Mouse (Mus musculus): ENCODE data around the gene Lrfn5. TPM values are rescaled to one million over a fixed set of nuclear protein-coding genes. Genes with fewer than 3 reads are reported as not detected.

The Lrfn5 gene
- polyA plus RNA-seq, 1 experiment from 2014 or later: 84.0 TPM

- no peak for ATAC-seq (ENCODE audit: low FRiP score)
- Histone ChIP-seq H3K36me3 (no peaks in the 10 kb centered on the region), H3K9ac (replicated peaks) (no peak overlapping the region), H3K27me3 (replicated peaks) (no peaks in the 10 kb centered on the region), H3K4me2 (no peak overlapping the region), H3K4me1 (no peaks in the 10 kb centered on the region), H3K4me3 (replicated peaks) (no peak overlapping the region), H3K27ac (replicated peaks) (no peak overlapping the region), H3K9me3 (replicated peaks) (no peaks in the 10 kb centered on the region)
- 86% methylated on average over 5 of the region's 5 CpGs for WGBS
These were observed 131.4 kb downstream of the Lrfn5 start for GRCm38 (mm10) chr12:61654380-61654779.

DNA sequence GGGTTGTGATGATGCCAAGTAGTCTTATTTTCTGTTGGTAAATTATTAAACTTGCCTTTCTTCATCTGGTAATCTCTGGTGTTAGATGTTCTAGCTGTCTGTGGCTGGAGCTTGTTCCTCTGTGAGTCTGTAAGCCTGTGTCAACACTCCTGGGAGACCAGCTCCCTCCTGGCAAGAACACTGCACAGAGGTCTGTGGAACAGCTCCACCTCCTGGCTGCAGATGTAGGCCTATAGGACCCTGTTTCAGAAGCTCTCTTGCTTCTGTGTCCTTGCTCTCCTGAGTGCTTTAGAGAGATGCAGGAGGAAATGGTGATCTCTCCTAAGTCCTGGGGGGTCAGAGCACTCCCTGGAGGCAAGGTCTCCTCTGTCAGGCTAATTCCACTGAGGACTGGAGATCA, 200.2 kb downstream of the Lrfn5 start:
- H3K4me3 ChIP-seq (replicated peaks): no peak overlapping the region
- no peak overlapping the region for H3K4me2 ChIP-seq
- no peaks in the 10 kb centered on the region for H3K27me3 ChIP-seq (replicated peaks)
- H3K4me1 ChIP-seq: no peaks in the 10 kb centered on the region
- no peaks in the 10 kb centered on the region for H3K36me3 ChIP-seq
- ATAC-seq (ENCODE audit: low FRiP score): no peak
- H3K9me3 ChIP-seq (replicated peaks): no peaks in the 10 kb centered on the region
- no peak overlapping the region for H3K9ac ChIP-seq (replicated peaks)
- no peak overlapping the region for H3K27ac ChIP-seq (replicated peaks)

DNA sequence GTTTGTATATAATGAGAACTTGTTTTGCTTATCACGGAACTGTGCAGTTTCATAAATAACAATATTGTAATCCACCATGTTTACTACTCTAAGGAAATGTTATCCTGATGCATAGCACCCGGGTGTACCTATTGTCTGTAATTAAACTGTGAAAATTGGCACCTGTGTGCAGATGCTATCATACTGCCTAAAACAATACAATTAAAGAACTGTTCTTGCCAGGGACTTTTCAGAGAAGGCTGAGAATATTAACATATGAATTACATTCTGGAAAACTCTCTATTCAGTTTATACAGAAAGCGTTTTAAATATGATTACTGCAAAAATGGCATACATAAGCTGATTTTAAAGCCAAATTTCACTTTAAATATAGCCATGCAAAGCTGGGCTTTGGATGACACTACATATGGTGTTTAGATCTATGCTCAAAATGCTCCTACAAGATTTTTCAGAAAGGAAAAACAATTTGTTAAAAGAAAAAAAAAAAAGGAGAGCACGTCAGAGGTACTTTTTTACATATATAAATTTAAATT, 284.2 kb downstream of the Lrfn5 start:
- Histone ChIP-seq H3K9ac (replicated peaks) (no peak overlapping the region), H3K27ac (replicated peaks) (no peak overlapping the region), H3K36me3 (no peaks in the 10 kb centered on the region), H3K4me1 (no peaks in the 10 kb centered on the region), H3K9me3 (replicated peaks) (no peaks in the 10 kb centered on the region), H3K4me3 (replicated peaks) (no peak overlapping the region), H3K27me3 (replicated peaks) (no peaks in the 10 kb centered on the region), H3K4me2 (no peak overlapping the region)
- WGBS: 69% methylated on average over 4 of the region's 4 CpGs
- no peak for ATAC-seq (ENCODE audit: low FRiP score)

- H3K4me3 ChIP-seq (replicated peaks): no peak overlapping the region
- no peak overlapping the region for H3K27ac ChIP-seq (replicated peaks)
- no peaks in the 10 kb centered on the region for H3K4me1 ChIP-seq
- 95% methylated on average over 5 of the region's 5 CpGs for WGBS
- no peak overlapping the region for H3K4me2 ChIP-seq
- no peaks in the 10 kb centered on the region for H3K36me3 ChIP-seq
- ATAC-seq (ENCODE audit: low FRiP score): no peak
- no peaks in the 10 kb centered on the region for H3K27me3 ChIP-seq (replicated peaks)
- no peaks in the 10 kb centered on the region for H3K9me3 ChIP-seq (replicated peaks)
- no peak overlapping the region for H3K9ac ChIP-seq (replicated peaks)
These were observed 300.7 kb downstream of the Lrfn5 start for GRCm38 (mm10) chr12:61823601-61824000.

DNA sequence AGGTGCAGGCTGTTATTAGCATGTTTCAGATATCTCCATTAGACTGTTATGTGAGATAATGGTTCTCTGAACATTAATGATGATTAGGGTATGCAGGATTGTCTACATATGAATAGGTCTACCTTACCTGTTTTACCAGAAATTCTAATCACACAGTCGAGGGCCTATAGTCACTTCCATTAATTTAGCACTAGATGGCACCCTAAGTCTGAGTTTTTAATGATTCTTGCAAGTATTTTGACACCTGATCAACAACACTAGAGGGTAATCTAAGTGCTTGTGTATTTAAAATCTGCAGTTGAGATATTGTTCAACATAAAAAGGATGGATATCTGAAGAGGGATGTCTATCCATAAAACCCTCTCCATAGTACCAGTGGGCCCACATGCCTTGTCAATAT, 303.4 kb downstream of the Lrfn5 start:
- 18% methylated on average over 1 of the region's 1 CpGs for WGBS
- Histone ChIP-seq H3K4me2 (no peak overlapping the region), H3K9ac (replicated peaks) (no peak overlapping the region), H3K27me3 (replicated peaks) (no peaks in the 10 kb centered on the region), H3K27ac (replicated peaks) (no peak overlapping the region), H3K36me3 (no peaks in the 10 kb centered on the region), H3K9me3 (replicated peaks) (no peaks in the 10 kb centered on the region), H3K4me1 (no peaks in the 10 kb centered on the region), H3K4me3 (replicated peaks) (no peak overlapping the region)
- ATAC-seq (ENCODE audit: low FRiP score): no peak

DNA sequence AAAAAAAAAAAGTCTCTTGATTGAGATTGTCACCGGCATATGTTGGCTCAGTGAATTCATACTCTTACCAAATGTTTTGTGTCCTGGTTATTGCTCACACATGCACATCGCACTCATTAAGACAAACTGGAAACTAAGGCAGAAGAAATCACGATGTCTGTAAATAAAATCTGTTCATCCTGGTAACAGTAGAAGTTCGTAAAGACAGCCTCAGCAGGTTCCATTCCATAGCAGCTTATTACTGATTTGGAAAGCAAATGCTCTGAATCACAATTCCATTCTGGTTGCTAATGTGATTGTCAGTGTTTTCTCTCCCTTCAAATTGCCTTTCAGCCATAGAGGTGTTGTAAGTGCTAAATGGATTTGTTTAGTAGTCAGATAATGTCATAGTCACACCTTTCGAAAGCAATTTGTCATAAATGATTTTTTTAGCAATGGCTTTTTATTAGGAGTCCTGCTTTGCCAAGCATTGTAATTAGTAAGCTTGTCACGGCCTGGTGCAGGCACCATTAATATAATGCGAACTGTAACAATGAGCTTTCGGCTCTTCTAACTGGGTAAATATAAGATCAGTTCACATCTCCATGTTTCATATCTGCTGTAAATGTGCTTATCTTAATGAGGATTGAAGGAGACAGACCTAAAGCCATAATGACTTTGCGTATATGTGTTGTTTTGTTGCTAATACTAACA, 319.8 kb downstream of the Lrfn5 start:
- H3K4me3 ChIP-seq (replicated peaks): no peak overlapping the region
- H3K36me3 ChIP-seq: no peaks in the 10 kb centered on the region
- no peaks in the 10 kb centered on the region for H3K4me1 ChIP-seq
- no peaks in the 10 kb centered on the region for H3K9me3 ChIP-seq (replicated peaks)
- WGBS: 72% methylated on average over 9 of the region's 9 CpGs
- H3K27me3 ChIP-seq (replicated peaks): no peaks in the 10 kb centered on the region
- H3K4me2 ChIP-seq: no peak overlapping the region
- no peak overlapping the region for H3K27ac ChIP-seq (replicated peaks)
- H3K9ac ChIP-seq (replicated peaks): no peak overlapping the region
- ATAC-seq (ENCODE audit: low FRiP score): no peak

DNA sequence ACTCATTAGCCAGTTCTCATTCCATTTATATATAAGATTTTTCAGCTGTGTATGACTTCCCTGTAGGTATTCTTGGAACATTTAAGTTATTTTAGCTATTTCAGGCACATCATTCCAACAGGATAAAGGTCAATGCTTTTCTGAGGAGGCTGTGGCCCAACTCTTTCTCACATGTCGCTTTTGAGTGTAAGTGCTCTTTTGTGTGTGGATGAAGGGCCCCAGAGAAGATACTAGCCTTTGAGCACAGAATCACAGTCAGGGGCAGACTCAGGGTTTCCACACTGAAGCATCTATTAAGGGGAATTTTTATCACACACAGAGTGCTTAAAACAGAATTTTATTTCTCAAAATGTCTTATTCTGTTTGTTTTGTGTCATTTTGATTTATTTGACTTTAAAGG, 331.2 kb downstream of the Lrfn5 start:
- H3K9me3 ChIP-seq (replicated peaks): no peaks in the 10 kb centered on the region
- H3K4me1 ChIP-seq: no peaks in the 10 kb centered on the region
- ATAC-seq (ENCODE audit: low FRiP score): no peak
- H3K4me2 ChIP-seq: no peak overlapping the region
- no peak overlapping the region for H3K27ac ChIP-seq (replicated peaks)
- H3K27me3 ChIP-seq (replicated peaks): no peaks in the 10 kb centered on the region
- WGBS: 62% methylated on average over 1 of the region's 1 CpGs
- no peak overlapping the region for H3K4me3 ChIP-seq (replicated peaks)
- no peak overlapping the region for H3K9ac ChIP-seq (replicated peaks)
- no peaks in the 10 kb centered on the region for H3K36me3 ChIP-seq
